Mouse (Mus musculus) gastrocnemius, adult 2 months (tissue): ENCODE measurements around the gene Atcay. TPM values are rescaled to one million over a fixed set of nuclear protein-coding genes. Genes with fewer than 3 reads are reported as not detected.
A peak's percentile ranks its signal among the peaks of the same experiment; 100 is the strongest.
"Not testable (repeated sequence)": the region's sequence is repeated elsewhere in the genome, so short reads cannot be mapped to it uniquely, and the experiment has no call there.

Source experiments
- DNase-seq: peaks from one replicate; pipeline ENCODE4 v3.0.0; 2022
- H3K27ac ChIP-seq: fragments of 200-600 bp; 2 replicates; pipeline ENCODE4 v1.8.1; 2022; ENCODE audit warnings: mild to moderate bottlenecking
- H3K4me3 ChIP-seq: fragments of 200-600 bp; 2 replicates; pipeline ENCODE4 v1.8.1; 2022; ENCODE audit warnings: mild to moderate bottlenecking, moderate library complexity
- CTCF ChIP-seq: fragments of 200-600 bp; IDR thresholded peaks from 2 replicates; pipeline ENCODE4 v1.8.1; 2022; ENCODE audit warnings: antibody characterized with exemption, mild to moderate bottlenecking, moderate library complexity
- intact Hi-C: fragments of 180-260 bp; cut with DNase I; formaldehyde crosslinking; loops from one replicate; pipeline ENCODE4 v1.15.1; 2025
- total RNA-seq, 2 experiments: library from RNA; stranded (reverse); gene quantifications; 2 replicates each; pipeline ENCODE4 v1.2.3; 2021

The Atcay gene
- total RNA-seq, 2 experiments from 2014 or later = not detected

DNA sequence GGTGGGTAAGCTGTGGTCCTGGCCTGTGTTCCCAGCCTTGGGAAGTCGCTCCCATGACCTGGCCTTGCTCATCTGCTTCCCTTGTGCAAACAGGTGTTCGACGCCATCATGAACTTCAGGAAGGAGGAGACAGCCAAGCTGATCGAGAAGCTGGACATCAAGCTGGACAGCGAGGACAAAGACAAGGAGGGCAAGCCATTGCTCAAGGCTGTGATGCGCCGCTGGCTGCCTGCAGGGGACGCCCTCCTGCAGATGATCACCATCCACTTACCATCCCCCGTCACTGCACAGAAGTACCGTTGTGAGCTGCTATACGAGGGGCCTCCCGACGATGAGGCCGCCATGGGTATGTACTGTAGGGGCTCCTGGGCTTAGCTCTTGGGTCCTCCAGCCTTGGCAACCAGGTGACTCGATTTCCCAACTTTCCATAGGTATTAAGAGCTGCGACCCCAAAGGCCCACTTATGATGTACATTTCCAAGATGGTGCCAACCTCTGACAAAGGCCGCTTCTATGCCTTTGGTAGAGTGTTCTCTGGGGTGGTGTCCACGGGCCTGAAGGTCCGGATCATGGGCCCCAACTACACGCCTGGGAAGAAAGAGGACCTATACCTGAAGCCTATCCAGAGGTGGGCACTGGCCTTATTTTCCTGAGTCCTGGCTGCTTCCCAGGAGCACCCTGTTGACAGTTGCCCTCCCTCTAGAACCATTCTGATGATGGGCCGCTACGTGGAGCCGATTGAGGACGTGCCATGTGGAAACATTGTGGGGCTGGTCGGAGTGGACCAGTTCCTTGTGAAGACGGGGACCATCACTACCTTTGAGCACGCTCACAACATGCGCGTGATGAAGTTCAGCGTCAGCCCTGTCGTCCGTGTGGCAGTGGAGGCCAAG is 50.9 kb downstream of the Atcay start:
- Histone ChIP-seq H3K4me3 (no peak overlapping the region; the same call in 1 of the 2 replicates), H3K27ac (no peak overlapping the region)
- DNase-seq = no peak
- no peak for TF ChIP-seq CTCF
- intact Hi-C loops = loop anchor here (5.0 to 10.0 kb wide), 3 partner anchors 47 to 277 kb away; partner anchors contain the start of gene Timm13

GRCm38 (mm10) chr10:81178927-81179326 is 51.7 kb downstream of the Atcay start:
- peak overlapping the region; percentile 91 for H3K4me3 ChIP-seq
- no peak overlapping the region for H3K27ac ChIP-seq
- no peak for TF ChIP-seq CTCF
- intact Hi-C loops = loop anchor here (5.0 to 10.0 kb wide), 3 partner anchors 47 to 277 kb away; partner anchors contain the start of gene Timm13
- no peak for DNase-seq

DNA sequence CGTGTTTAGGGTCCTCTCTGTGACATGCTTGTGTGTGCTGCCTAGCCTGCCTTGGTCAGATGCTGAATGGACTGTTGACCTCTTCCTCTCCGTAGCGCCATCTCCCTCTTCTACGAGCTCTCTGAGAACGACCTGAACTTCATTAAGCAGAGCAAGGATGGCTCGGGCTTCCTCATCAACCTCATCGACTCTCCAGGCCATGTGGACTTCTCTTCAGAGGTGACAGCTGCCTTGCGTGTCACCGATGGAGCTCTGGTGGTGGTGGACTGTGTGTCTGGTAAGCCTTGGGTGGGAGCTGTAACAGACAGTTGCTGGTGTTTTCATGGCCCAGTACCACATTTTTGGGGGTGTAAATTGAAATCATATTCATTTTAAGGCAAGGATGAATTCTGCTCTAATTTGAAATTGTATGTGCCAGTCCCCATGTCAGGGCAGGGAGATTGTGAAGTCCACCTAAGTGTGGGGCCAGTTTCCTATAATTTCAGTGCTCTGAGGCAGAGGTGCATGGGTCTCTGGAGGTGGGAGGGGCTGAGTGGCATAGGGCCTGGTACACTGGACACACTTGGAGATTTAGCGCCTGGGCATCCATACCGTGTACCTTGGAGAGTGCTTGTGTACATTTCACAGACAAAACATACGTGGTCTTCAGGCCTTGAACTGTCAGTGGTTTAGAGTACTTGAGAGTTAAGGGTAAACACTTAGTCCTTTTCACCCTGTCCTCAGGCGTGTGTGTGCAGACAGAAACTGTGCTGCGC is 52.5 kb downstream of the Atcay start:
- Histone ChIP-seq H3K4me3 (peak overlapping the region; percentile 91), H3K27ac (peak overlapping the region; percentile 91)
- TF ChIP-seq CTCF = no peak
- intact Hi-C loops = loop anchor here (5.0 to 10.0 kb wide), 3 partner anchors 46 to 276 kb away; partner anchors contain the start of gene Timm13
- peak; percentile 51 for DNase-seq

DNA sequence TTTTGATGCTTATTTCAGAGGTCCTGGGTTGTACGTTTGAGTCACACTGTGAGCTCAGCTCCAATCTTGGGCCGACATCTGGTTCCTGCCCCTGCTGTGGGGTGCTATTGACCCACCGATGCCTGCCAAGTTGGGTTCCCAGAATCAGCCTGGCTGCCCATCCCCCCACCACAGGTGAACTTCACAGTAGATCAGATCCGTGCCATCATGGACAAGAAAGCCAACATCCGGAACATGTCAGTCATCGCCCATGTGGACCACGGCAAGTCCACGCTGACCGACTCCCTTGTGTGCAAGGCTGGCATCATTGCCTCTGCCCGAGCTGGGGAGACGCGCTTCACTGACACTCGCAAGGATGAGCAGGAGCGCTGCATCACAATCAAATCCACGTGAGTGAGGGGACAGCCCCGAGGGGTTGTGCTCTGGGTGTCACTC is 53.1 kb downstream of the Atcay start:
- Histone ChIP-seq H3K4me3 (peak overlapping the region; percentile 91), H3K27ac (peak overlapping the region; percentile 91)
- intact Hi-C loops = loop anchor here (5.0 to 10.0 kb wide), 3 partner anchors 45 to 275 kb away; partner anchors contain the start of gene Timm13
- DNase-seq = peak; percentile 66
- no peak for TF ChIP-seq CTCF

DNA sequence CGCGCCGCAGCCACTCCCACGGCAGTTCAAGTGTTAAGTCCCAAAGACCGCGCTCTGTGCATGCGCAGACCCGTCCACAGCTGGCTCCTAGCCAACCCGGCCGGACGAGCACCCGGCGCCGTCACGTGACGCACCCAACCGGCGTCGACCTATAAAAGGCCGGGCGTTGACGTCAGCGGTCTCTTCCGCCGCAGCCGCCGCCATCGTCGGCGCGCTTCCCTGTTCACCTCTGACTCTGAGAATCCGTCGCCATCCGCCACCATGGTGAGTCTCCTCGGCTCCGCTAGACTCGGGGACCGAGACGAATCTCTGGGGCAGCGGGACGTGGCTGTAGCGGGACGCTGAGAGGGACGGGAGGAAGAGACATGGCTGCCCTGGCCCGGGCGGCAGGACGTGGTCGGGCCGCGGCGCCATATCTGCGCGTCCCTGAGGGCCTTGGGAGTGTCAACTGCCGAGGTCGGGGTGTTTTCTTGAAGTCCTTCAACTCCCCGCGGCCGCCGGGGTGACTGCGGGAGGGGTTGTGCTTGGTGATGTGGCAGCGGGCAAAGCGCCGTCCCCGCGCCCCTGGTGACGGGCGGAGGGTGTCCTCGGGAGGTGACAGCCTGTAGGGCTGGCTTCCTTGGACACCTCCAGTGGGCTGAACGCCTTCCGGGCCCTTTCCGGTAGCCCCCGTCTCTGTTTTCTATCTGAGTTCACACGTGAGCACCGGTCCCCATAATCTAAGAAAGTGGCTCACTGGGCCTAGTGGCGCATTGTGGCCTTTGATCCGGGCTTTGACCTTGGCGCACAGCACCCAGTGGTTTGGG is 54.0 kb downstream of the Atcay start, which contains the start of gene Eef2:
Gene Eef2 (plus strand): TSS at position 166 of the 806 bp plus-strand sequence.
- Histone ChIP-seq H3K4me3 (peak within 1 kb of the TSS; percentile 91), H3K27ac (peak within 1 kb of the TSS; percentile 91)
- intact Hi-C loops = loop anchor here (5.0 to 10.0 kb wide), 3 partner anchors 44 to 274 kb away; partner anchors contain the start of gene Timm13

DNA sequence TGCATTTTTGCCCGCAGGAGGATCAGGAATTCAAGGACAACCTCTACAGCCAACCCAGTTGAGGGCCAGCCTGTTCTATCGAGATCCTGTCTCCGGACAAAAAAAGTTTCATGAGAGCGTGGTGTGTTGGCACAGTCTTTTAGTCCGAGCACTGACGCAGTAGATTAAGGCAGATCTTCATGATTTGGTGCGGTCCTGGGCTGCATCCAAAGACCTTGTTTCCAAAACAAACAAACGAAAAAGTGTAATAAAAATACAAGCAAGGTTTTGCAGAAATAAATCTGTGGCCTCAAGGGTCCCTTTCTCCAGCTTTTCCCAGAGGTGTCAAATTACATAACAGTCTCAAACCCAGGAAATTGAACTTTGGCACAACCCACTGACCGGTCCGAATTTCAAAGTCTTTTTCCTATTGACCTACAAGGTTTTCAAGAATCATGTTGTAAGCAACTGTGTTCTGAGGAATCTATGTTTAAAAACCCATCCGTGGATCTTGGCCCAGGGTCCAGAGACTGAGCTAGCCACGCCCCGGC is 54.6 kb downstream of the Atcay start:
- H3K4me3 ChIP-seq = peak overlapping the region; percentile 91
- intact Hi-C loops = loop anchor here (2.0 to 10.0 kb wide), 4 partner anchors 44 to 274 kb away; partner anchors contain the start of gene Timm13
- H3K27ac ChIP-seq = peak overlapping the region; percentile 91
- no peak for TF ChIP-seq CTCF
- DNase-seq = peak; percentile 62

More for the DNA sequence above, 54.0 kb downstream of the Atcay start, which contains the start of gene Eef2:
- no peak for TF ChIP-seq CTCF
- DNase-seq = peak; percentile 100

GRCm38 (mm10) chr10:81175345-81175701 is 55.3 kb downstream of the Atcay start:
- H3K4me3 ChIP-seq = peak overlapping the region; percentile 91
- not testable (repeated sequence) for DNase-seq
- intact Hi-C loops = loop anchor here (2.0 to 10.0 kb wide), 4 partner anchors 43 to 273 kb away; partner anchors contain the start of gene Timm13

DNA sequence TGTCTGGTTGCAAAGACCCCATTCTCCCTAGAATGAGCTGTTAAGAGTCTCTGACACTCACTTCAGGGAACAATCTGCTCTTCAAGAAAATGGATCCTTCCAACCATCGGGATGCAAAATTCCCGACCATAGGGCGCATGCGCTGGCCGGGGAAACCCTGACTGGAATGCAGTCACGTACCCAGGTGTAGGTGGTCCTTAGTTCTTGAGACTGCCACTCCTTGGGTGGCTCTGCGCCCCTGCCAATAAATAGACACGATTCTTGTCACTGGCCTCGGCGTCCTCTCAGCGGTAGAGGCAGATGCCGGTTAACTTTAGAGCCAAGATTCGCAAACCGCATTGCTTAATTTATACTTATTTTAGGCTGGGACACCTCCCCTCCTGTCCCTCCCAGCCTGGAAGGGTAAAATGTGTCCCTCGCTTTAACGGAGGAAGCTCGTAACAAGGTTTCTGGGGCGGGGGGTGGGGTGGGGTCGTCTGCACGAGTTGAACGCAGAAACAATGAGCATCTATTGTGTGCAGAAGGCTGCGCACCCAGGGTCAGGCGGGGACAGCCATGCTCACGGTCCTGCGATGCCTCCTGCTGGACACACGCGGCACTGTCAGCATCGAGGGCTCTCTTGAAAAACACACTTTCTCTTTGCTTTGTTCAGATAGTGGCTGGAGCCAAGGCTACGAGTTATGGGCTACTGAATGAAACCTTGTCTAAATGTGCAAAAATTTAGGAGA is 55.9 kb downstream of the Atcay start:
- TF ChIP-seq CTCF = peak; percentile 98
- DNase-seq = peak; percentile 89
- peak overlapping the region; percentile 91 for H3K27ac ChIP-seq
- H3K4me3 ChIP-seq = peak overlapping the region; percentile 91
- intact Hi-C loops = loop anchor here (2.0 to 10.0 kb wide), 4 partner anchors 42 to 272 kb away; partner anchors contain the start of gene Timm13

More at GRCm38 (mm10) chr10:81175345-81175701, 55.3 kb downstream of the Atcay start:
- H3K27ac ChIP-seq = peak overlapping the region; percentile 91

DNA sequence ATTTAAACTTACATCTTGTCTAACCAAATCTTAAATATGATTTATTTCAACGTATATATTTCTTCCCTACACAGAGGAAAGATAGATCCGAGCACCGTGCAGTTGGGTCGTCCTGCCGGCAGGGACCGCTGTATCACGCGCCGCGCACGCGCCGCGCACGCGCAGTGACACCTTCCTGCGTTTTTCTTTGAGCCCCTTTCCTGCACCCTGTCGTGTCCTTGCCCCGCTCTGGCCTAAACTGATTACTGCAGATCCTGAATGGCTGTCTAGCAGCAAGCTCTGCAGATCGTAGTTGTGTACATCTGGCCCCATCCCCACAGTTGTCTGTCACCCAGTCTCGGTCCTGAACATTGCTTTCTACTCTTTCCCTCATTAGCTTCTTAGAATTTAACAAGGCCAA is 57.5 kb downstream of the Atcay start:
- peak; percentile 90 for DNase-seq
- TF ChIP-seq CTCF = peak; percentile 95
- Histone ChIP-seq H3K4me3 (peak overlapping the region; percentile 64), H3K27ac (peak overlapping the region; percentile 91)
- intact Hi-C loops = loop anchor here (10.0 kb wide), 1 partner anchor 248 kb away; no protein-coding TSS in a partner anchor

DNA sequence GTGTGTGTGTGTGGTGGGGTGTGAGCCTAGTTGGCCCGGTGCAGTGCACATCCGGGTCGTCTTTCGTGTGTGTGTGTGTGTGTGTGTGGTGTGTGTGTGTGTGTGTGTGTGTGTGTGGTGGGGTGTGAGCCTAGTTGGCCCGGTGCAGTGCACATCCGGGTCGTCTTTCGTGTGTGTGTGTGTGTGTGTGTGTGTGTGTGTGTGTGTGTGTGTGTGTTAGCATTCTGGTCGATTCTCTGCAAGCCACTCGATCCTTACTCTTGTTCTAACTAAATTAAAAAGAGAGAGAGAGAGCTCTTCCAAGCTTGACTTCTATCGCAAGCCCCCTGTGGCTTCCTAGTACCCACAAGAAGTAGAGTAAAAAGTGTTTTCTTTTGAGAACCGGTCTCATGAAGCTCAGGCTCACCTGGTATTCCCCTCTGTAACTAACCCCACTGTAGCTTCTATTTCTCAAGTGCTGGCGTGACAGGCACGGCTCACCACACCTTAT is 61.2 kb downstream of the Atcay start:
- DNase-seq, intact Hi-C loops: not testable (repeated sequence)
- Histone ChIP-seq H3K27ac (peak overlapping the region; percentile 80), H3K4me3 (peak overlapping the region; percentile 37)
